Comparison of ENCODE assay signal across 15 mouse cellular contexts in genomic region chr6:52200751-52201250, GRCm38 (mm10). TPM values are rescaled to one million over a fixed set of nuclear protein-coding genes. Genes with fewer than 3 reads are reported as not detected.
DNase-seq lines count a peak whose midpoint lies in the region; ATAC-seq lines count a peak whose summit lies in the region.
"Had no signal": no experiment of that assay in that cellular context is flagged by ENCODE, and none has a peak within 500 bp of the region (broad histone marks: within the 10 kb centered on the region; RNA-seq: fewer than 3 reads in every experiment).

No protein-coding gene starts in this region.

- no peak for ATAC-seq in kidney, embryonic 16.5 days (ENCODE audit: low FRiP score, low TSS enrichment)
- ATAC-seq in hindbrain, embryonic 16.5 days = no peak
- no peak for ATAC-seq in limb, embryonic 15.5 days (ENCODE audit: insufficient number of reproducible peaks, low FRiP score, low TSS enrichment, low read depth)
- ATAC-seq in forebrain, embryonic 12.5 days (ENCODE audit: low FRiP score) = no peak

- peak overlapping the region; percentile 83 for H3K27ac ChIP-seq in kidney, embryonic 16.5 days (ENCODE audit: low read length)
- H3K27ac ChIP-seq in brown adipose tissue, adult 24 weeks (replicated peaks; ENCODE audit: low read depth, low read length) = peak overlapping the region; percentile 61
- peak overlapping the region; percentile 3 for H3K27ac ChIP-seq in hindbrain, embryonic 16.5 days (ENCODE audit: low read depth, low read length)
- no peak overlapping the region for H3K27ac ChIP-seq in limb, embryonic 15.5 days
- H3K27ac ChIP-seq in forebrain, embryonic 12.5 days = no peak overlapping the region

- H3K27me3 ChIP-seq in kidney, embryonic 16.5 days (ENCODE audit: insufficient read depth, low read length) = 0 out of 2 replicates have a peak, but pooled peaks cover 5% of the 10 kb centered on the region
- H3K27me3 ChIP-seq in hindbrain, embryonic 16.5 days (replicated peaks; ENCODE audit: control insufficient read depth, insufficient read depth, low read length) = peaks cover 45% of the 10 kb centered on the region
- peaks cover 76% of the 10 kb centered on the region for H3K27me3 ChIP-seq in limb, embryonic 15.5 days
- H3K27me3 ChIP-seq in forebrain, embryonic 12.5 days = peaks cover 99% of the 10 kb centered on the region

- H3K4me3 ChIP-seq in kidney, embryonic 16.5 days (ENCODE audit: low read length) = peak overlapping the region; percentile 15
- no peak overlapping the region for H3K4me3 ChIP-seq in brown adipose tissue, adult 24 weeks (ENCODE audit: insufficient read depth, low read depth, low read length)
- 0 out of 2 replicates have a peak overlapping the region, but pooled peaks have one; percentile 5 for H3K4me3 ChIP-seq in hindbrain, embryonic 16.5 days (ENCODE audit: low read length)
- H3K4me3 ChIP-seq in limb, embryonic 15.5 days = no peak overlapping the region
- H3K4me3 ChIP-seq in forebrain, embryonic 12.5 days (replicated peaks) = no peak overlapping the region

- peak overlapping the region; percentile 59 for H3K9ac ChIP-seq in kidney, embryonic 16.5 days (replicated peaks; ENCODE audit: low read length)
- H3K9ac ChIP-seq in hindbrain, embryonic 16.5 days (ENCODE audit: low read depth, low read length) = no peak overlapping the region
- no peak overlapping the region for H3K9ac ChIP-seq in limb, embryonic 15.5 days
- no peak overlapping the region for H3K9ac ChIP-seq in forebrain, embryonic 12.5 days

- 33% methylated on average over 10 of the region's 10 CpGs for WGBS in kidney, embryonic 16.5 days
- 16% methylated on average over 10 of the region's 10 CpGs for WGBS in hindbrain, embryonic 16.5 days
- WGBS in limb, embryonic 15.5 days = 46% methylated on average over 10 of the region's 10 CpGs
- whole genome bisulfite sequencing in forebrain, embryonic 12.5 days = 3% methylated on average over 10 of the region's 10 CpGs

- H3K36me3 ChIP-seq in kidney, embryonic 16.5 days (ENCODE audit: insufficient read depth, low read length) = peaks cover 13% of the 10 kb centered on the region; the same call in 1 of the 2 replicates
- no peaks in the 10 kb centered on the region for H3K36me3 ChIP-seq in hindbrain, embryonic 16.5 days (ENCODE audit: control insufficient read depth, insufficient read depth, low read length)
- H3K36me3 ChIP-seq in limb, embryonic 15.5 days = peaks cover 8% of the 10 kb centered on the region; the same call in 1 of the 2 replicates
- H3K36me3 ChIP-seq in forebrain, embryonic 12.5 days (replicated peaks) = no peaks in the 10 kb centered on the region
- H3K36me3 ChIP-seq: heart, embryonic 10.5 days had no signal

- H3K4me2 ChIP-seq in kidney, embryonic 16.5 days (replicated peaks; ENCODE audit: low read depth, low read length) = peak overlapping the region; percentile 36
- peak overlapping the region; percentile 42 for H3K4me2 ChIP-seq in hindbrain, embryonic 16.5 days (ENCODE audit: low read length)
- H3K4me2 ChIP-seq in limb, embryonic 15.5 days = 0 out of 2 replicates have a peak overlapping the region, but pooled peaks have one; percentile 0
- H3K4me2 ChIP-seq in forebrain, embryonic 12.5 days = no peak overlapping the region

- H3K4me1 ChIP-seq in kidney, embryonic 16.5 days (ENCODE audit: insufficient read depth, low read length) = peaks cover 87% of the 10 kb centered on the region
- H3K4me1 ChIP-seq in brown adipose tissue, adult 24 weeks (ENCODE audit: control insufficient read depth, insufficient read depth, insufficient read length, low read length) = peaks cover 6% of the 10 kb centered on the region; the same call in 1 of the 2 replicates
- H3K4me1 ChIP-seq in hindbrain, embryonic 16.5 days (ENCODE audit: control insufficient read depth, insufficient read depth, low read depth, low read length) = no peaks in the 10 kb centered on the region; the same call in 1 of the 2 replicates
- H3K4me1 ChIP-seq in limb, embryonic 15.5 days = peaks cover 25% of the 10 kb centered on the region
- peaks cover 9% of the 10 kb centered on the region; the same call in 1 of the 2 replicates for H3K4me1 ChIP-seq in forebrain, embryonic 12.5 days

- H3K9me3 ChIP-seq in kidney, embryonic 16.5 days (ENCODE audit: low read length) = no peaks in the 10 kb centered on the region
- H3K9me3 ChIP-seq in hindbrain, embryonic 16.5 days (ENCODE audit: control insufficient read depth, low read length) = no peaks in the 10 kb centered on the region
- no peaks in the 10 kb centered on the region for H3K9me3 ChIP-seq in limb, embryonic 15.5 days
- no peaks in the 10 kb centered on the region for H3K9me3 ChIP-seq in forebrain, embryonic 12.5 days
- H3K9me3 ChIP-seq: heart, embryonic 10.5 days had no signal

- intact Hi-C loops in left cerebral cortex, postnatal 4 days (cut with DNase I) = loop anchor here (5.0 kb wide), 1 partner anchor 198 kb away; no protein-coding TSS in a partner anchor

- DNase-seq in kidney, adult 11 months = no peak
- no peak for DNase-seq in left cerebral cortex, postnatal 4 days
- DNase-seq in adrenal gland, adult (ENCODE audit: inconsistent age in 2 of 2, low spot score in 1 of 2) = no peak
- DNase-seq: cerebellum, adult 2 months; embryo, embryonic 11 days had no signal

RNA-seq across cellular contexts. Expression of gene Hoxa5, which starts 3.6 kb away (rescaled TPM):
- polyA plus RNA-seq in kidney, embryonic 16.5 days (2015; fragmentation: Nextera tagmentation; extraction: Ambion mirVana) = 9.0 and 9.5 TPM in 2 replicates
- 35.9 and 39.4 TPM in 2 replicates for polyA plus RNA-seq in brown adipose tissue, adult 24 weeks (2012; ENCODE audit: insufficient read depth, insufficient read length, missing spikeins)
- polyA plus RNA-seq in hindbrain, embryonic 16.5 days (2015; fragmentation: Nextera tagmentation; extraction: Ambion mirVana) = 85.9 and 106 TPM in 2 replicates
- 1.7 and 2.1 TPM in 2 replicates for polyA plus RNA-seq in limb, embryonic 15.5 days (2015; fragmentation: Nextera tagmentation; extraction: Ambion mirVana)
- total RNA-seq in left cerebral cortex, postnatal 4 days (2021) = not detected
- polyA plus RNA-seq in forebrain, embryonic 12.5 days (2016; fragmentation: Nextera tagmentation; extraction: Ambion mirVana) = not detected in 2 replicates
- total RNA-seq: left cerebral cortex, postnatal 36 days; MEL had no signal
- polyA plus RNA-seq: midbrain, postnatal 0 days had no signal

RNA-seq across cellular contexts. Expression of gene Hoxa6, which starts 7.7 kb away (rescaled TPM):
- 2.9 and 3.8 TPM in 2 replicates for polyA plus RNA-seq in kidney, embryonic 16.5 days (2015; fragmentation: Nextera tagmentation; extraction: Ambion mirVana)
- polyA plus RNA-seq in brown adipose tissue, adult 24 weeks (2012; ENCODE audit: insufficient read depth, insufficient read length, missing spikeins) = not detected in 2 replicates
- polyA plus RNA-seq in hindbrain, embryonic 16.5 days (2015; fragmentation: Nextera tagmentation; extraction: Ambion mirVana) = 9.4 and 9.9 TPM in 2 replicates
- polyA plus RNA-seq in limb, embryonic 15.5 days (2015; fragmentation: Nextera tagmentation; extraction: Ambion mirVana) = 0.41 and 1.1 TPM in 2 replicates
- not detected for total RNA-seq in left cerebral cortex, postnatal 4 days (2021)
- polyA plus RNA-seq in forebrain, embryonic 12.5 days (2016; fragmentation: Nextera tagmentation; extraction: Ambion mirVana) = not detected in 2 replicates
- total RNA-seq: left cerebral cortex, postnatal 36 days; MEL; midbrain, postnatal 0 days had no signal
- polyA plus RNA-seq: midbrain, postnatal 0 days had no signal

RNA-seq across cellular contexts. Expression of gene Hoxa4, which starts 9.2 kb away (rescaled TPM):
- 1.2 and 1.4 TPM in 2 replicates for polyA plus RNA-seq in kidney, embryonic 16.5 days (2015; fragmentation: Nextera tagmentation; extraction: Ambion mirVana)
- 14.0 and 26.4 TPM in 2 replicates for polyA plus RNA-seq in brown adipose tissue, adult 24 weeks (2012; ENCODE audit: insufficient read depth, insufficient read length, missing spikeins)
- polyA plus RNA-seq in hindbrain, embryonic 16.5 days (2015; fragmentation: Nextera tagmentation; extraction: Ambion mirVana) = 5.6 and 8.8 TPM in 2 replicates
- polyA plus RNA-seq in limb, embryonic 15.5 days (2015; fragmentation: Nextera tagmentation; extraction: Ambion mirVana) = 0.52 and 0.63 TPM in 2 replicates
- not detected for total RNA-seq in left cerebral cortex, postnatal 4 days (2021)
- not detected in 2 replicates for polyA plus RNA-seq in forebrain, embryonic 12.5 days (2016; fragmentation: Nextera tagmentation; extraction: Ambion mirVana)
- total RNA-seq: left cerebral cortex, postnatal 36 days; MEL had no signal
- polyA plus RNA-seq: midbrain, postnatal 0 days had no signal

RNA-seq across cellular contexts. Expression of gene Hoxa3, which starts 12.3 kb away (rescaled TPM):
- 8.2 and 10.8 TPM in 2 replicates for polyA plus RNA-seq in kidney, embryonic 16.5 days (2015; fragmentation: Nextera tagmentation; extraction: Ambion mirVana)
- polyA plus RNA-seq in brown adipose tissue, adult 24 weeks (2012; ENCODE audit: insufficient read depth, insufficient read length, missing spikeins) = 4.7 and 5.4 TPM in 2 replicates
- 12.9 and 13.9 TPM in 2 replicates for polyA plus RNA-seq in hindbrain, embryonic 16.5 days (2015; fragmentation: Nextera tagmentation; extraction: Ambion mirVana)
- polyA plus RNA-seq in limb, embryonic 15.5 days (2015; fragmentation: Nextera tagmentation; extraction: Ambion mirVana) = 2.2 and 2.5 TPM in 2 replicates
- total RNA-seq in left cerebral cortex, postnatal 4 days (2021) = not detected
- polyA plus RNA-seq in forebrain, embryonic 12.5 days (2016; fragmentation: Nextera tagmentation; extraction: Ambion mirVana) = 0.32 TPM in 1 of 2 replicates, not detected in the other
- total RNA-seq: left cerebral cortex, postnatal 36 days; MEL had no signal
- polyA plus RNA-seq: midbrain, postnatal 0 days had no signal

RNA-seq across cellular contexts. Expression of gene Gm28308, which starts 12.3 kb away (rescaled TPM):
- not detected in 2 replicates for polyA plus RNA-seq in kidney, embryonic 16.5 days (2015; fragmentation: Nextera tagmentation; extraction: Ambion mirVana)
- not detected in 2 replicates for polyA plus RNA-seq in brown adipose tissue, adult 24 weeks (2012; ENCODE audit: insufficient read depth, insufficient read length, missing spikeins)
- not detected in 2 replicates for polyA plus RNA-seq in hindbrain, embryonic 16.5 days (2015; fragmentation: Nextera tagmentation; extraction: Ambion mirVana)
- 0.70 TPM in 1 of 2 replicates, not detected in the other for polyA plus RNA-seq in limb, embryonic 15.5 days (2015; fragmentation: Nextera tagmentation; extraction: Ambion mirVana)
- not detected for total RNA-seq in left cerebral cortex, postnatal 4 days (2021)
- not detected in 2 replicates for polyA plus RNA-seq in forebrain, embryonic 12.5 days (2016; fragmentation: Nextera tagmentation; extraction: Ambion mirVana)
- total RNA-seq: left cerebral cortex, postnatal 36 days; MEL; midbrain, postnatal 0 days had no signal
- polyA plus RNA-seq: cerebellum, adult 2 months; heart, embryonic 10.5 days; midbrain, postnatal 0 days; testis, adult 2 months had no signal

Comparison
In these comparisons a context has a peak if more than half of its experiments do, and no peak if none do; other contexts are left out.
1. H3K27ac ChIP-seq: peak in kidney, embryonic 16.5 days (single experiment), brown adipose tissue, adult 24 weeks (single experiment) and hindbrain, embryonic 16.5 days (single experiment); none in limb, embryonic 15.5 days (single experiment) and forebrain, embryonic 12.5 days (single experiment).
2. H3K4me3 ChIP-seq: peak in kidney, embryonic 16.5 days (single experiment) and hindbrain, embryonic 16.5 days (single experiment); none in brown adipose tissue, adult 24 weeks (single experiment), limb, embryonic 15.5 days (single experiment) and forebrain, embryonic 12.5 days (single experiment).